Mouse (Mus musculus): ENCODE data around the gene Rrp7a.

DNA sequence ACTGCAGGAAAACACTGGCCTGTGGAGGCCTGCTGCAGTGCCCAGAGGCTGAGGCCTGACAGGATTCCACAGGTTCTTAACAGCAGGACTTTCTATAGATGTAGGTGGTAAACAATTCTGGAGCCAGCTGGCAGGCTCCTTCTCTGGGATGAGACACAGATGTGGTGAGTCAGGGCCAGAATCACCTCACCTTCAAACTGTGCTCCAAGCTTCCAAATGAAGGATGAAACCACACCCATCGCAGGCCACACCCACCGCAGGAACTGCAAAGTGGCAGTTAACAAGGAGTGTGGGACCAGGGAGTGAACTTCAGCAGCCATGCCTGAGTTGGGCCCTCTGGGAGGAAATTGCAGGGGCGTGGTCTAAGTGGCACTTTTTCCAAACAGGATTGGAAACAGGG lies 31.7 kb downstream of the Rrp7a start:
- no peak for TF ChIP-seq CTCF (IDR thresholded peaks at IDR 0.05; ENCODE audit: extremely low read depth, insufficient read depth, insufficient read length, insufficient replicate concordance)
- no peak for TF ChIP-seq POLR2A (IDR thresholded peaks at IDR 0.05; ENCODE audit: low read depth, low read length)
